Mouse (Mus musculus) ovary, postnatal 10 days (tissue): Measurements from ENCODE around the gene Mak.

Experiments
- DNase-seq: peaks from one replicate; pipeline ENCODE4 v3.0.0; 2022; ENCODE audit warnings: low spot score

Mak gene

DNA sequence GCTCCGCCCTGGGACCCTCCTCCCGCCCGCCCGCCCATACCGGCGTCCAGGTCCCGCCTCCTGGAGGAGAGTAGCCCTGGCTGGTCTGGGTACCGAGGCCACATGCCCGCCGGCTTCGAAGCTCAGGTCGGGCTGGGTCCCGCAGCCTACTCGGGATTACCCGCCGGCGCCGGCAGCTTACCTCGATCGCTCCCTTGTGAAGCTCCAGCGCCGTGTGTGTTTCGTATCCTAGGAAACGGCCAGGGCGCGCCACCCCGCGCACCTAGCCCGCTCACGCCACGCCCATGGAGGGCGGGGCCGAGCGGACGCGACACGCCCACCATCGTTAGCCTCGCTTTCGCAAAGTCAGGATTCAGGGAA lies at the start of gene Mak:
Mak (minus strand) TSS at position 286 of the 360 bp plus-strand sequence.
- DNase-seq = peak; percentile 12

- DNase-seq = no peak
Measured at GRCm38 (mm10) chr13:41129061-41129460, 49.6 kb upstream of the Mak start.

DNA sequence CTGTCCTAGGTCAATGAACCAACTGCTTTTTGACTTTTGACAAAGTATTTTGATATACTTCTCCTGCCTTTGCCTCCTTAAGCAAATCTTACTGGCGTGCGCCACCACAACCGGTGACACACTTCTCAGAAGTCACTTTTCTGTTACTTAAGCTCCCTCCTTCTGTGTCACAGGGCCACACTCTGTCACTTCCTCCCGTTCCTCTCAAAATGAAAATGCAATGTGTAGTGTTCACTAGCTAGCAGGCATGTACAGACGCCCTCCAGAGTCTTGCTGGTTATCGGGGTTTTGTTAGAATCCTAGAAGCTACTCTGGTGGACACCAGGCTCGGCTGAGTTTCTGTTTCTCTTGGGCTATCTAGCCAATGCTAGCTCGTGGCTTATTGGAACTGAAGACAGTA lies 48.8 kb upstream of the Mak start:
- DNase-seq = no peak

- no peak for DNase-seq
Measured at GRCm38 (mm10) chr13:41123666-41124225, 44.2 kb upstream of the Mak start.

DNA sequence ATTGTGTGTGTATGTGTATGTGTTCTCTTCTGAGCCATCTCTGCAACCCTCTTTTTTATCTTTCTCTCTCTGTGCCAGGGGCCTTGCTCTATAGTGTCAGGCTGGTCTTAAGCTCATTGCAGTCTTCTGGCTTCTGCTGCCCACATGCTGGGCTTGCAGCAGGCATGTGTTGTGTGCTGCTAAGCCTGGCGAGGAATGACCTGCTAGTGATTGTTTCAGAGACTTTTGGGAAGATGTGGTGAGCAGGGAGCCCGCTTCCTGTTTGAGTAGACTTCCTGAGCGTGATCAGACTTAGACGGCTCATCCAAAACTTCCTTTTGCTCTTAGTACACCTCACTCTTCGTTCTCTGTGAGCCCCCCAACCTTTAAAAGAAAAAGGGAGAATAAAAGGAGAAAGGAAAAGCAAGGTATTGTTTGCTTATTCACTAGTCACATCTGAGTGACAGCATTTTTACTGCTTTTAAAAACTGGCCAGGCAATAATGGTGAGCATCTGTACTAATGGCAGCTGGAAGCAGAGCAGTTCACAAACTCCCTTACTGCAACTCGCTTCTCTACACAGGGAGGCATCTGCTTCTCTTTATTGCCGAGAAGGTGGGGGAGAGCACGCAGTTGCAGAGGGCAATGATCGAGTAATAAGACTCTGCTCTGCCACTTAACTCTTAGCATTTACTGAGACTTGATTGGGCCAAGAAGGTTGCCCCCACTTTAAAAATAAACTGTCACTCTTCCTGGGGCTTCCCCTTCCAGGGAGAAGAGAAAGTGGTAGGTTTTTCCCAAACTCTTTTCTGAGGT lies 39.8 kb upstream of the Mak start:
- no peak for DNase-seq

DNA sequence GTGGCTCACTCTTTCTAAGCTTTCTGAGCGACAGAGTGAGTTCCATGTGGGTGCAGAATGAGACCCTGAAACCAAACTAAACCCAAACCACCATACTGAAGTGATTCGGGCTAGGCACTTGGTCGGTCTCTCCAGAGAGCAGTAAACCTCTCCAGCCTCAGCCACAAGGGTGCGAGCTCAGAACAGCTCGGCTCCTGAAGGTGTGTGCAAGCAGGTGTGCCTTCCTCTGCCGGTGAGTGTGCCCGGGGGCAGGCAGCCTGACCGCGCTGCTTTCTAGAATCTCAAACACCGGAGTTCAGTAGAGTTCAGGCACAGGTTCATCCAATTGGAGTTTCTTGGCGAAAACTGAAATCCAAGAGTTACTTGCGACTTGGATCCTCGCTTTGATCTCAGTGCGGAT lies 34.4 kb upstream of the Mak start, which contains the start of gene Sycp2l:
Sycp2l (plus strand) TSS at position 368 of the 400 bp plus-strand sequence.
- DNase-seq = no peak

DNA sequence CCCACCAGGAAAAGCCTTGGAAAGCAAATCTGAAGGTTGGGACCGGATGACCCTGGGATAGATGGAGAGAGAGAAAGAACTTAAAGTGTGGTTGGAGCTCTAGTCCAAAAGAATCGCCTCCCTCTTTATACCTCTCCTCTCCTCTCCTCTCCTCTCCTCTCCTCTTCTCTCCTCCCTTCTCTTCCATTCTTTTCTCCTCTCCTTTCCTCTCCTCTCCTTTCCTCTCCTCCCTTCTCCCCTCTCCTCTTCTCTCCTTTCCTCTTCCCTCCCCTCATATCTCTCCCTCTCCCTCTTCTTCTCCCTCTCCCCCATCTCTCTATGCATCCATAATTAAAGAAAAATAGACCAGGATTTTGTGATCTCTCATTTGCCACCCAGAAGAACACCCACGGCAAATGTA lies 31.4 kb upstream of the Mak start, which contains the start of gene Gcm2:
Gcm2 (minus strand) TSS at position 101 of the 400 bp plus-strand sequence.
- no peak for DNase-seq

GRCm38 (mm10) chr13:41105541-41105940 lies 26.0 kb upstream of the Mak start:
- no peak for DNase-seq

GRCm38 (mm10) chr13:41103841-41104525 lies 24.5 kb upstream of the Mak start:
- DNase-seq = no peak

GRCm38 (mm10) chr13:41100031-41100430 lies 20.5 kb upstream of the Mak start:
- DNase-seq = no peak

DNA sequence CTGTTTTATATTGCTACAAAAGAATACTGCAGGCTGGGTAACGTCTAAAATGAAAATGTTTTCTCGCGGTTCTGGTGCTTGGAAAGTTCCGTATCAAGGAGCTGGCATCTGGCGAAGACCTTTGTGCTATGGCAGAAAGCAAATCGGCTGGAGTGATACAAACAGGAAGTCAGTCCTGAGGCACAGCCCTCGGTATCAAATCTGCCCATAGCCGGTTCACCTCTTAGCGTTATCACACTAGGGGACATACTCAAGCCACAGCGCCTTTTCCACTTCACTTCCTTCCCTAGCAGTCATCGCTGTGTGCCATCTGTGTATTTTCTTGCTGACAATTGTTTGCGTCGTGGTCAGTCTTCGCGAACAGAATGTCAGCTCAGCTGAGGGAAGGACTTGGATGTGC lies 18.8 kb upstream of the Mak start:
- no peak for DNase-seq

DNA sequence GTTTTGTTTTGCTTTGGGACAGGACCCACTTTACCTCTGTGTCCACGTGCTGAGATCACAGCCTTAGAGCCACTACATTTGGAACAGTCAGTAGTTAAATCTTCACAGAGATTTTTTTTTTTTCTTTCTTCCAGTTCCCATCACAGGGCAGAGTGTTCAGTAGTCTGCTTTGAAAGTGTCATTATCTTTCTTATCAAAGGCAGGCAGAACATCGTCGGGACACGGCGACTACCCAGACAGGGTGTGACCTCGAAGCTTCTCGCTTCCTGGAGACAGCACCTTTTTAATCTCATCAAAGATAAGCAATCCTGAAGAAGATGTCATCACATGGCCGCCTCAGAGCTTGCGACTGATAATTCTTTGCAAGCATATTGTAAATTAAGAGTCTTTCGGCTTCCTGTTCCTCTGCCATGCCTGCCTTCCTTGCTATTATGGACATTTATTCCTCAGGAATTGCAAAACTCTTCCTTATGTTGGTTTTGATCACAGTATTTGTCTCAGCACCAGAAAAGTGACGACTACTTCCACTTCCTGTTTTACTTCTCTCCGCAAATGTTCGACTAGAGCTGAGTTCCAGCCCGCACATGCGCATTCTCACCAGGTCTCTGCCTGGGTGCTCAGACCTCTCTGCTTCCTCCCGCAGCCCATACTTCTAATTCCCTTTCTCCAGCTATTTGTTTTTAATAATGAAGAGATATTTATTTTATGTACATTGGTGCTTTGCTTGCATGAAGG lies 18.0 kb upstream of the Mak start:
- DNase-seq = no peak

GRCm38 (mm10) chr13:41094160-41094559 lies 14.7 kb upstream of the Mak start:
- no peak for DNase-seq

DNA sequence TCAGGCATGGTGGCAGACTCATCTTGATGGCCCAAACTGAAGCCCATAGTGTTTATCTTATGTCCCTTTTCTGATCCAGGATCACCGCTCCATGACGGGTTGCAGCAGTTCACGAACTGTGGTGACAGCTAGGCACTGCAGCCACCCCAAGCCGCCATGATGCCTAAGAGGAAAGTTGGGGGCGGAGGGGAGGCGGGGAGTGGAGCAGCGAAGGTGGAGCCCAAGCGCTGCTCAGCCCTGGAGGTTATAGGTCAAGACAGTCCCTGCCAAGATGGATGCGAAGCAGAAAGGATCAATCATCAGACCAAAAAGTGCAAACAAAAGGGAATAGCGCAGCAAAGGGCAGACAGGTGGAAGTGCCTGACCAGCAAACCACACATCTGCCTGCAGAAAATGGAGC lies 11.8 kb upstream of the Mak start:
- no peak for DNase-seq

DNA sequence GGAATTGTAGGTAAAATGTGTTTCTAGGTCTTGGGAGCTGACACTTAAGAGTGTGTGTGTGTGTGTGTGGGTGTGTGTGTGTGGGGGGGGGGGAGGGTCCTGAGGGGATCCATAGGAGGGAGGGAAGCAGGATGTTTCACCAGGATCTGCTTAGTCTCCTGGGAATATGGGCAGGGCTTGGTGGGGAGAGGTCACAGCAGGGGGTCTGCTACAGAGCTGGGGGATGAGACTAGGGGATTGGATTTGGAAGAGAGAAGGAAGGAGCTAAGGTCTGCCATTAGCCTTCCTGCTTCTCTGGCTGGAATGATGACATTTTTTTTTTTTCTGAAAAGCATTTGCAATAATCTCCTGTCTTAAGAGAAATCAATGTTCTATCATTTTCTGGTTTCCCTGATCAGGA lies 9.2 kb upstream of the Mak start:
- DNase-seq = no peak

- no peak for DNase-seq
Measured at GRCm38 (mm10) chr13:41085140-41085539, 5.6 kb upstream of the Mak start.

DNA sequence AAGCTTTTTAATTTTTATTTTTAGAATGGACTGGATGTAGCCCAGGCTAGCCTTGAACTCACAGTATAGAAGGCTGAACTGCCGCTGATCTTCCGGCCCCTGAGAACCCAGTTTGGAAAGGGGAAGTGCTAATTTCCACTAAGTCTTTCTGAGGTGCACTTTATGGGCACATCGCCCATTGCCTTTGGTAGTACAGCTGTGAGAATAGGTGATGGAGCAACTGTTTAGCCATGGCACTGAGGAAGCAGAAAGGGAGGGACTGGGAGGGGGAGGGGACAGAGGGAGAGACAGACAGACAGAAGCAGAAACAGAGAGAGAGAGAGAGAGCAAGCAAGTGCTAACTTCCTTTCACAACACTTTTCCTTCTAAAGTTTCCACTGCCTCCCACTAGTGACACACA lies 5.0 kb upstream of the Mak start:
- no peak for DNase-seq

- DNase-seq = no peak
Measured at GRCm38 (mm10) chr13:41080700-41081099, 1.2 kb upstream of the Mak start.

GRCm38 (mm10) chr13:41079859-41080258 lies 353 bp upstream of the Mak start:
- no peak for DNase-seq

DNA sequence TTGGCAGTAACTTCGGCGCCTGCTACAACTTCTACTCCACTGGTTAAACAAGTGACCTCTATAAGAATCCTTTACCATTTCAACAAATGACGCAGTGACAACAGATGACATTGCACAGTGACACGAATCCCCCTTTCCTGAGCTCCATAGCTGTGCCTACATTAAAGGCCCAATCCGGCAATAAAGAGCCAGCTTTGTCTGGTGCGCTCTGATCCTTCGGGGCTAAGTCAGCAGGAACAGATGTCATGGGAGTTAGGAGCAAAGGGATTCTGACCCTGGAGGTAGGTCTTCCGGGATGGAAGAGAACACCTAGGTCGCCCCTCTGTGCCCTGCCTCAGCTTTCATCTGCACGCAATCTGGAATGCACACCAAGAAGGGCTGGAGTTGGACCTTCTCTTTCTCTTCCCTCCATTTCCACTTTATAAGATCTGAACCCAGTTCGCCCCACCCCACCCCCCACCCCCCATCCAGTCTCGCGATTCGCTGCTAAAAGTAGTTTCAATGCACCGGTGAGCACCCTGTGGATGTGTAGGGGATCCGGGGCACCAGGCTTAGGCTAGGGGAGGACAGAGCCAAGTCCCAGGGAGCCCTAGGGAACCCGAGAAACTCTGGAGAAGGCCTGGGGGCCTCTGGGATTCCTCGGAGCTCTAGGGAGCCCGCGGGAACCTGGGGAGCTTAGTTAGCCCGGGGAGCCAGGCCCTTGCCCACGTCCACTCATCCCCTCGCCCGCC lies 651 bp downstream of the Mak start:
- DNase-seq = no peak

GRCm38 (mm10) chr13:41077921-41078320 lies 1.6 kb downstream of the Mak start:
- DNase-seq = no peak

DNA sequence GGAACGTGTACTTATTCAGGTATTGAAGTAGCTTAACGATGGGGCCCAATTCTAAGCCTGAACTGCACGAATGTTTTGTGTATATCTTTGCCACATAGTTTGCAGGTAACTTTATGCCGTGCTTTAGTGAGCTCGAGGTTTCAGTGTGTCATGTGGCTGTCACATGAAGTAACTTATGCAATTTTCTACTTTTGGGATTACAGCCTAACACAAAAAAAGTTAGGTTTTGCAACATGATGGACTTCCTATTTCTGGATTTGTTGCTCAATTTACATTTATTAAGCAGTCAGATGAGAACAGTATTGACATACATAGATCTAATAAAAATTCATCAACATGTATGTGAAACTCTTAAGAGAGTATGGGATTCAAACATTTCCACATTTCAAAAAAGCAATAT lies 5.7 kb downstream of the Mak start:
- no peak for DNase-seq
